11 mouse cellular contexts compared by ENCODE assay signal in the genomic region with DNA sequence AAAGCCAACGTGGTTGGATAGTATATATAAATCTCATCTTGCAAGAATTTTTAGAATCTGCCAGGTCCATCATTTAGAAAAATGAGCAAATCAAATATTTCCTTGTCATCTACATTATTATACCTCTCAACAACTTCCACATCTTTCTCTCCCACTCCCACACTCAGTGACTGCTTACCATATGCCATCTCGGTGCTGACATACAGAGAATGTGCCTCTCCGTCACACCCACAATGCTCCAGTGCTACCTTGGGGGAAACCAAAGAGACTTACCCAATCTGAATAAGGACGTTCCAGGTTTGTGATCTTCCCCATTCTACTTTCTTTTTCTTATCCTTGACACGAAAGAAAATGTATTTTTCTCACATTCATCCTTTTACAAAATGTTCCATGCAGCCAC.
"Had no signal": no experiment of that assay in that cellular context is flagged by ENCODE, and none has a peak within 500 bp of the region (broad histone marks: within the 10 kb centered on the region; RNA-seq: fewer than 3 reads in every experiment).

No protein-coding gene starts in this region.

- DNase-seq: retina, postnatal 1 day; right cerebral cortex, postnatal 14 days; right cerebral cortex, postnatal 25 days; right cerebral cortex, postnatal 4 days; spleen, adult 18-20 months; thymus, adult 18-20 months; thymus, adult 2 months; thymus, postnatal 14 days; thymus, postnatal 25 days; thymus, postnatal 36 days; thymus, postnatal 4 days had no signal
